Mouse (Mus musculus) cerebellum, postnatal 36 days (tissue): Measurements from ENCODE around the gene Optn.
A peak's percentile ranks its signal among the peaks of the same experiment; 100 is the strongest.

ENCODE experiments used
- DNase-seq, 2 experiments: peaks; one replicate each; pipeline ENCODE4 v3.0.0; 2021 to 2022; ENCODE audit warnings: mixed read lengths in 2 of 2

The Optn gene

GRCm38 (mm10) chr2:4978091-4978490 lies 85.8 kb downstream of the Optn start:
- DNase-seq: peak; percentile 21 to 22

DNA sequence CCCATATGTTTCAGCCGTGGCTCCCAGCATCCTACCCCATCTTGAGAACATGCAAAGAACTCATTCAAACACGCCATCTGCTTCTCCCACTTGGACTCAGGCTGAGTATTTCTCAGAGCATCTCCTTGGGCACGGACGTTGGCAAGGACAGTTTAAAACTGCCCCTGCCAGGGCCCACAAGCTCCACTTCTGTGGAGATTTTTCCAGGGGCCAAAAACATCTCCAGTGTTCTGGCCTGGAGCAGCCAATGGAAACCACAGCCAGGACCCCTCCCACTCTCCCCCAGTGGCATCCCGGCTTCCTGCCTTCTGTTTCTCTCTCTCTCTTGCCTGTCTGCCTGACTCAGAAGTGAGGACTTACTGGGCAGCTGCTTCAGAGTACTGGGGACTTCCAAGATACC lies 88.0 kb downstream of the Optn start, which contains the start of gene Ucma:
TSS of gene Ucma (plus strand) at position 316 of the 400 bp plus-strand sequence.
- DNase-seq: no peak
